Mouse (Mus musculus) embryonic fibroblast, embryonic 13.5 days (primary cell): ENCODE data around the gene Crct1.

Source experiments
- CTCF ChIP-seq: IDR thresholded peaks from 2 replicates; pipeline ENCODE4 v1.5.1; 2011; ENCODE audit warnings: mild to moderate bottlenecking, control low read depth, low read length, moderate library complexity, borderline replicate concordance; ENCODE audit not compliant: insufficient read depth
- POLR2A ChIP-seq: IDR thresholded peaks from 2 replicates; pipeline ENCODE4 v1.6.1; 2011; ENCODE audit warnings: low read depth, mild to moderate bottlenecking, control low read depth, low read length, moderate library complexity

DNA sequence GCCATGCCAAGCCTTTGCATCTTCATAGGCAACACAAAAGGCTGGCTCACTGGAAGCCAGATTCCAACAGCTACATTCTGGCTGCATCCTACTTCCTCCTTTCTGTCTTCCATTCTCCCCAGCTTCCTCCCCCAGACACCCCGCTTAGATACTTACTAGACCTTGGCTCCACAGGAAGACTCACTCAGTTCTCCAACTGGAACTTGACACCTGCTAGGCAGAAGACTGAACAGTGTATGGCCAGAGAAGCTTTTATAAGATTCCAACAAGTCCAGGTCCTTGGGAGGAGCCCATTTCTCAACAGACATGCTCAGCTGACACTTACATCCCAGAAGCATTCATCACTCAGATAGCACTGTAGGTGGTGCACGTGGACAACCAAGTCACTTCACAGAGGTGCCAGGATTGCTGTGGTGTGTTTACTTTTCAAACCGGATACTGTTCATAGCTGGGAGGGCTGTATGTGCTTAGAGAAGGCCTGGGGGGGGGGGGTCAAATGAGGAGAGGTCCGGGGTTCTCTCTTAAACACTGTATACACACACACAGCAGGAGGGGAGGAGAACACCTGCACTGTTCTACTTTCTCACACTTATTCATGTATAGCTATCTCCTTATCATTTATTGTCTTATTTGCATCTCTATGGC is at the start of gene Crct1:
- TF ChIP-seq CTCF (no peak), POLR2A (no peak)
